Mouse (Mus musculus) heart, embryonic 10.5 days (tissue): ENCODE measurements around the gene Tarbp2. TPM values are rescaled to one million over a fixed set of nuclear protein-coding genes. Genes with fewer than 3 reads are reported as not detected.

ENCODE experiments used
- DNase-seq: peaks from one replicate; pipeline ENCODE4 v3.0.0-alpha.2; 2017; ENCODE audit warnings: low spot score
- H3K27ac ChIP-seq: fragments of 300-500 bp; sonication (generic); 2 replicates; pipeline ENCODE4 v1.5.1; 2016; ENCODE audit warnings: mild to moderate bottlenecking
- H3K27me3 ChIP-seq: fragments of 300-500 bp; sonication (generic); 2 replicates; pipeline ENCODE4 v1.6.1; 2016; ENCODE audit warnings: mild to moderate bottlenecking; ENCODE audit not compliant: poor library complexity, insufficient read depth, severe bottlenecking
- H3K36me3 ChIP-seq: fragments of 300-500 bp; sonication (generic); 2 replicates; pipeline ENCODE4 v1.6.1; 2016; ENCODE audit warnings: mild to moderate bottlenecking, moderate library complexity
- H3K4me1 ChIP-seq: fragments of 300-500 bp; sonication (generic); 2 replicates; pipeline ENCODE4 v1.6.1; 2016; ENCODE audit warnings: mild to moderate bottlenecking
- H3K4me3 ChIP-seq: fragments of 300-500 bp; sonication (generic); 2 replicates; pipeline ENCODE4 v1.5.1; 2016; ENCODE audit warnings: mild to moderate bottlenecking, moderate library complexity
- H3K9me3 ChIP-seq: fragments of 300-500 bp; sonication (generic); 2 replicates; pipeline ENCODE4 v1.6.1; 2016; ENCODE audit warnings: mild to moderate bottlenecking, moderate library complexity
- WGBS: fragments of 180-500 bp; shearing (Covaris S2); methylation state at CpG from one replicate; pipeline ENCODE4 v1.1.7; 2016; 5-methylcytosine and 5-hydroxymethylcytosine counted together
- polyA plus RNA-seq: library from polyadenylated mRNA; unstranded; fragments of >200 nt; fragmentation: Nextera tagmentation; extraction: Ambion mirVana; gene quantifications from 2 replicates; pipeline ENCODE4 v1.2.1, GENCODE M21; 2016

The Tarbp2 gene
- polyA plus RNA-seq, 1 experiment from 2014 or later = 140 TPM

DNA sequence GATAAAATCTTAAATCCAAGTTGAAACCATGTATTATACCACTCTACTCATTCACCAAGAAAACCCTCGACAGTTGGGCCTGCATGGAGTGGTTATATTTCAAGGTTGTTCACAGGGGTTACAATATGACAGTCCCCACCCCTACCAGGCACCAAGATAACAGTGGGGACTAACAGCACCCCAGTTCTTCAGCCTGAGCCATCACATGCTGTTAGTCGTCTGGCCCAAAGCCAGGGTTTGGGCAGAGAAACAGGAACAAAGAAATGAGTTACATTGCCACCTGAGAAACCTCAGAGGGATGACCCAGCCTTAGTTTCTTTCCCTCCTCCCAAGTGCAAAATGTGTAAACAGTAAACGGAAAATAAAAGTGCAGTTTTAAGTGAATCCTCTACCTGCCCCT lies 18.6 kb upstream of the Tarbp2 start:
- 82% methylated on average over 3 of the region's 3 CpGs for WGBS
- no peak for DNase-seq
- Histone ChIP-seq H3K9me3 (no peaks in the 10 kb centered on the region), H3K4me3 (no peak overlapping the region), H3K27me3 (no peaks in the 10 kb centered on the region), H3K36me3 (peaks cover 97% of the 10 kb centered on the region), H3K4me1 (0 out of 2 replicates have a peak, but pooled peaks cover 5% of the 10 kb centered on the region), H3K27ac (no peak overlapping the region)

DNA sequence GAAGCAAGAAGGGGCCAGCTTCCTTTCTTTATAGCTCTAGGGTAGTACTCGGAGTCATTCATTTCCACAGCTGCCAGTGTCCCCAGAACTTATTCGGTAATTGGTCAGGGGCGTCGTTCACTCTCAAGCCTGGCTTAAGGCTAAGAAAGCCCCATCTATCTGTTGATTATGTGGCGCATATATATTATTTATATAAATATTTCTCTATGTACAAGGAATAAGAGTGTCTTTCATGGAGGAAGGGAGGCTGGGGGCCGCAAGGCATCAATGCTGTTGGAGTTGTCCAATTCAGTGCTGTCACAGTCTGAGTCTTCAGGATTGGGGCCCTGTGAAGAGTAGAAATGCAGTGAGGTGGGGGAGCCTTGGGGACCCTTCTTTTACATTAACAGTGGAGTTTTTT lies 18.1 kb upstream of the Tarbp2 start:
- Histone ChIP-seq H3K4me3 (no peak overlapping the region), H3K27ac (no peak overlapping the region), H3K36me3 (peaks cover 97% of the 10 kb centered on the region), H3K27me3 (no peaks in the 10 kb centered on the region), H3K4me1 (0 out of 2 replicates have a peak, but pooled peaks cover 5% of the 10 kb centered on the region), H3K9me3 (no peaks in the 10 kb centered on the region)
- 92% methylated on average over 6 of the region's 6 CpGs for WGBS
- DNase-seq = no peak

DNA sequence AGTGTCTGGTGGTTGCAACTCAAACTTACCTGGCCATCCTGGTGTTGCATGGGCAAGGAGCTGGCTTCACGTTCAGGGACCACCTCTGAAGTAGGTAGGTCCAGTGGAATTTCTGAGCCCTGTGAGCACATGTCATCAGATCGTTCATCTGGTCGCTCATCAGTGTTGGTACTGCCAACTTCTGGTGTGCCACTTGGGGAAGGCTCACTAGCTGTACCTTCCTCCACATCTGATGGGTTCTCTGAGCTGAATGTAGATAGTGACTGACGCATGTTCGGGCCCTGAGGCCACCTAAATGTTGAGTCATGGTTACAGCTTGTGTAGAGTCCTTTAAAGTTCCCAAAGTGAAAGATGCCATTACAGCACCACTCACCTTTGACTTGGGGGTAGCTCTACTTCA lies 17.5 kb upstream of the Tarbp2 start:
- Histone ChIP-seq H3K27ac (no peak overlapping the region), H3K36me3 (peaks cover 97% of the 10 kb centered on the region), H3K27me3 (no peaks in the 10 kb centered on the region), H3K9me3 (no peaks in the 10 kb centered on the region), H3K4me1 (0 out of 2 replicates have a peak, but pooled peaks cover 9% of the 10 kb centered on the region), H3K4me3 (no peak overlapping the region)
- DNase-seq = no peak
- 86% methylated on average over 5 of the region's 5 CpGs for WGBS

DNA sequence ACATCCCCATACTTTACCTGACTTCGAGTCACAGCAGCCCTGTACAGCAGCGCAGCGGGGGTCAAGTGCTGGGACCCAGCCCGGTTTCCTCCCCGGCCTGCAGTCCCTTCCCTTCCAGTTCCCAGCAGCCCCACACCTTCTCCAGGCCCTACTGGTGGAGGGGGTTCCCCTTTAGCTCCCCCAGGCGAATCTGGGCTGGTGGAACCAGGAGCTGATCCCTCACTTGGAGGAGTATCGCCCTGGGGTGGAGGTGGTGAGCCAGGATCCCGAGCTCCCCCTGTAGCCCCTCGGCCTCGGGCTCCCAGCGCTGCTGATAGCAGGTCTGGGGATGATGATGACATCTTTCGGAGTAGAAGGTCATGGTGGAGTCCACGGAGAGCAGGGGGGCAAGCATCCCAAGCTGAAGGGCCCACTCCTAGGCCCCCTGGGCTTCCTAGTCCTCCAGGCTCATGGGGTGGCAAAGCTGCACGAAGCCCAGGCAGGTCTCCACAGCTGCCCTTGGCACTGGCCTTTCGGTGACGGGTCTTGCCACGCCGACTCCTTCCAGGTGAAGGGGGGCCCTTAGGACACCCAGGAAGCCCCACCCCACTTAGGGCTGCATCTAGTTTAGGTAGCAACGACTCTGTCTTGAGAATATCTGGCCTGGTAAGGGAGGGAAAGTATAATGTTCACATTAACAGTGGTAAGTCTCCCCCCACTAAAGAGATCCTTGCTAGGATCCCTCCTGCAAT lies 16.7 kb upstream of the Tarbp2 start:
- no peaks in the 10 kb centered on the region for H3K27me3 ChIP-seq
- H3K4me3 ChIP-seq = no peak overlapping the region
- H3K27ac ChIP-seq = no peak overlapping the region
- H3K4me1 ChIP-seq = 0 out of 2 replicates have a peak, but pooled peaks cover 9% of the 10 kb centered on the region
- WGBS = 90% methylated on average over 19 of the region's 19 CpGs
- H3K36me3 ChIP-seq = peaks cover 93% of the 10 kb centered on the region
- no peak for DNase-seq
- H3K9me3 ChIP-seq = no peaks in the 10 kb centered on the region

DNA sequence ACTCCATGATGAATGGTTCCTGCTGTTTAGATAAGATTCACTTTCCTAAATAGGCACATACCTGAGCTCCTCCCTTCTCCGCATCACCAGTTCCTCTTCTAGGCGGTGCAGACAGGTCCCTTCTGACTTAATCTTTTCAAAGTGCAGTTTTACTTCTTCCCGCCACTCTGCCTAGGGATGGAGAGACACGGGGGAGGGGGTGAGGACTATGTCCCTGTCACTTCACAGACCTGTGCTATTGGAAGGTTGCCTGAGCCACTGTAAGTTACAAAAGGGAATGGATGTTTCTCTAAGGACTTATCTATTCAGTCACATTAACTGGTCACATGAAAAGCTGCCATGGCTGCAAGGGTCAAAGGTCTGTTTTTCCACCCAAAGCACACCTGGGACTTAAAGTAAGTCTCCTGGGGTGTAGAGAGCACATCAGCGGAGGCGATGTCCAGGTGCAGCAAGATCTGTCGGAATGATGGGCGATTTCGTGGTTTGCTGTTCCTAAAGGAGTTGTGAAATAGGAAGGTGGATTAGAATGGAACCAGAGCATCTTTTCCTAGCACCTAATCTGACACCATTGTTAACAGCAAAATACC lies 15.6 kb upstream of the Tarbp2 start:
- peaks cover 88% of the 10 kb centered on the region for H3K36me3 ChIP-seq
- no peak for DNase-seq
- H3K9me3 ChIP-seq = no peaks in the 10 kb centered on the region
- WGBS = 75% methylated on average over 9 of the region's 9 CpGs
- H3K4me3 ChIP-seq = no peak overlapping the region
- 0 out of 2 replicates have a peak, but pooled peaks cover 9% of the 10 kb centered on the region for H3K4me1 ChIP-seq
- no peak overlapping the region for H3K27ac ChIP-seq
- H3K27me3 ChIP-seq = no peaks in the 10 kb centered on the region

DNA sequence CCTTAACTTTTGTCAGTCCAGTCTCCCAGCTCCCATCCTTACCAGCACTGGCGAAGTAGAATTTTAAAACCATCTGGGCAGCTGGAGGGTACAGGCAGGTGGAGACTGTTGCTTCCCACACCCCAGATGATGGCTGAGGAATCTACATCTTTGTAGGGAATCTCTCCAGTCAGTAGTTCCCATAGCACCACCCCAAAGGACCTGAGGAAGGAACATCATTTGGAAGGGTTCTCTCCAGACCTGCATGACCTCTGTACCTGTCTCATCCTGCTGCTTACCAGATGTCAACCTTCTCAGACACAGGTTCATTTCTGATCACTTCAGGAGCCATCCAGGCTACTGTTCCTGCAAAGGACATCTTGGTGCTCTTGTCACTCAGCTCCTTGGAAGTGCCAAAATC lies 14.5 kb upstream of the Tarbp2 start, which contains the start of gene Gm10337:
TSS of gene Gm10337 (plus strand) at position 276 of the 400 bp plus-strand sequence.
- DNase-seq = no peak
- 90% methylated on average over 1 of the region's 1 CpGs for WGBS
- Histone ChIP-seq H3K27ac (no peak within 1 kb of the TSS), H3K4me3 (no peak within 1 kb of the TSS), H3K4me1 (0 out of 2 replicates have a peak, but pooled peaks cover 9% of the 10 kb centered on the region), H3K27me3 (no peaks in the 10 kb centered on the region), H3K36me3 (peaks cover 79% of the 10 kb centered on the region), H3K9me3 (no peaks in the 10 kb centered on the region)

DNA sequence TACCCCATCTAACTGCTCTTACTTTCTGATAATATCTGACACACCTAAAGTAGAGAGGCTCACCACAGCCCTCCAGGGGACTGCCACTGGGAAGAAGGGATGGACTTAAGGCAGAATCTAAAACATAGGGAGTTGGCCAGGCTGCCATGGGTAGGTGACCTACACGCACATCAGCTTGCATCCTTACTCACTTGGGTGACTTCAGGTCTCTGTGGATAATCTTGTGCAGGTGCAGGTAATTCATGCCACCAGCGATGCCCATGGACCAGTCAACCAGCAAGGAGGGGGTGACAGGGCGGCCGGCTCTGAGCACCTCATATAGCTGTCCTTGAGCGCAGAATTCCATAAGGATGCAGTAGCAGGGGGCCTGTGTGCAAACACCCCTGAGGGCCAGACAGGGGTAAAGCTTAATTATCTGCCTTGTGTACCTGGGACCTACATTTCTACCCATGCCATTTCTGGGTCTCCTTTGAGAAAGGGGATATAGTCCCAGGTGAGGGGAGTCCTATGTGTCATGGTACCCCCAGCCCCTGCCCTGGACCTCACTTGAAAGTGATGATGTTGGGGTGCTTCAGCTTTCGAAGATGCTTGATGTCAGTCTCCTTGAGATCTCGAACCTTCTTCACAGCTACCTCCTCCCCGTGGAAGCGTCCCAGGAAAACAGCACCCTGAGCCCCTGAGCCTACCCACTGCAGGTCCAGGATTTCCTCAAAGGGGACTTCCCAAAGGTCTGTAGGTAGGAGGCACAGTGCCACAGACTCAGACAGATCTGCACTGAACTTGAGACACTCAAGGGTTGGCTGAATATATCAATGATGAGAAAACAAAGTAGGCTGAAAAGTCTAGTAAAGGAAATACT lies 13.8 kb upstream of the Tarbp2 start:
- Histone ChIP-seq H3K36me3 (peaks cover 72% of the 10 kb centered on the region), H3K9me3 (no peaks in the 10 kb centered on the region), H3K4me1 (peaks cover 11% of the 10 kb centered on the region; the same call in 1 of the 2 replicates), H3K27me3 (no peaks in the 10 kb centered on the region), H3K4me3 (no peak overlapping the region), H3K27ac (no peak overlapping the region)
- WGBS = 87% methylated on average over 9 of the region's 9 CpGs
- peak; percentile 75 for DNase-seq

DNA sequence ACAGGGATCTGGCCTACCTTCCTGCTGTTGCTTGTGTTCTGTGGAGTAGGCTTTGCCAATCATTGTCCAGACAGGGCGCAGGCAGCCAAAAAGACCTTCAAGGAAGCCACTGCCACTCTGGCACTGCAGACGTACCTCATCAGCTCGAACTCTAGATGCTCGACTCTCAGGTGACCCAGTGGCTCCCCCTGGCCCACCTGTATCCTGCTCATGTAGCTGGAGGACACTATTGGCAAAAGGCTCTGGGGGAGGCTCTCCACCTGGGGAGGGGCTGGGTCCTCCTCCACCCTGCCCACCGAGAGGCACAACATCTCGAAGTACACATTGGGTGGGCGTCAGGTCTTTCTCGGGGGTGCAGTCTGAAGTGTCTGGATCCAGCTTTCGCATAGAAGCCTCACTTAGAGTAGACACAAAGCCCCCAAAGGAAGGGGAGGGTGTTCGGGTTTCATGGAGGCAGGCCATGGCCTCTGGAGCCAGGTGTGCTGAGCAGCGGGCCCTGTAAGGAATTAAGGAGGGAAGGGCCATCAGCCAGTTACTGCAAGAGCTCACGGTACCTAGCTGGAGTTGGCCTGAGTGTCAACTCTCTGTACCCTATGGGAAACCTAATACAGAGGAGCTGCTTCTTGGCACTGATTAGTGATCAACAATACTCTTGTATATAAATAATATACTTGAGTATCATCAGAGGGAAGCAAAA lies 12.8 kb upstream of the Tarbp2 start:
- Histone ChIP-seq H3K4me1 (peaks cover 21% of the 10 kb centered on the region), H3K9me3 (no peaks in the 10 kb centered on the region), H3K27me3 (no peaks in the 10 kb centered on the region), H3K36me3 (peaks cover 62% of the 10 kb centered on the region), H3K27ac (no peak overlapping the region), H3K4me3 (no peak overlapping the region)
- 71% methylated on average over 12 of the region's 12 CpGs for WGBS
- peak; percentile 73 for DNase-seq

DNA sequence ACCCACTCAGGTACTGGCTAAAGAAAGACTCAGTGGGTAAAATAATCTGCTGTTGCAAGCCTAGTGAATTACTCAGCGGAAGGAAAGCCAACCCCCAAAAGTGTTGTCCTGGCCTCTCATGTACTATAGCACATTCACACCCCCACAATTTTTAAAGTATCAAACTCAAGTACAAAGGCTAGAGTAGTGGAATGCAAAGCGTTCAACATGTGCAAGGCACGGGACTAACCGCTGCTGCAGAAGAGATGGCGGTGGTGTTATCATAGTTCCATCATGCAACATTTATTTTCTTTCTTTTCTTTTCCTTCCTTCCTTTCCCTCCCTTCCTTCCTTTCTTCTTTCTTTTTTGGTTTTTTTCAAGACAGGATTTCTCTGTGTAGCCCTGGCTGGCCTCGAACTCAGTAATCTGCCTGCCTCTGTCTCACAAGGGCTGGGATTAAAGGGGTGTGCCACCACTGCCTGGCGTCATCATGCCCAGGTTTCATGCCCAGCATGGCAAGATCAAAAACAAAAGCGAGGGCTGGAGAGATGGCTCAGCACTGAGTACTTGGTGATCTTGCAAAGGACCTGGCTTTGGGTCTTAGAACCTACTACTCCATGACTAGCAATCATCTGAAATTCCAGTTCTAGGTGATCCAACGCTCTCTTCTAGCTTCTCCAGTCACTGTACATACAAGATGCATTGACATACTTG lies 12.1 kb upstream of the Tarbp2 start:
- H3K9me3 ChIP-seq = no peaks in the 10 kb centered on the region
- H3K36me3 ChIP-seq = peaks cover 55% of the 10 kb centered on the region
- peaks cover 23% of the 10 kb centered on the region for H3K4me1 ChIP-seq
- no peak overlapping the region for H3K4me3 ChIP-seq
- WGBS = 82% methylated on average over 9 of the region's 9 CpGs
- DNase-seq = peak; percentile 68
- H3K27me3 ChIP-seq = no peaks in the 10 kb centered on the region
- no peak overlapping the region for H3K27ac ChIP-seq

DNA sequence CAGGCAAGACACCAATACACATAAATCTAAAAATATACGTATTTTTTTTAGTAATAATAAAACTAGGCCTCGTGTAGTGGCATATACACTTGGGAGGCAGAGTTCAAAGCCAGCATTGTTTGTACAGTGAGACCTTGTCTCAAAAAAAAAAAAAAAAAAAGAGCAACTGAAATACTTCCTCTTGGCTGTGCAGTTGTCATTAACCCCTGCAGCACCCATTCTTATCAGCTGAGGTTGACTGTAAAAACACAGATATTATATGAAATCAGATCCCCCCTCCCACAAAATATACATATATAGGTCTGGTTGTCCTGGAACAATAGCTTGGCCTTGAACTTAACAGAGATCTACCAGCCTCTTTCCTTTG lies 11.5 kb upstream of the Tarbp2 start:
- Histone ChIP-seq H3K36me3 (peaks cover 49% of the 10 kb centered on the region), H3K4me3 (no peak overlapping the region)
- 65% methylated on average over 2 of the region's 2 CpGs for WGBS

DNA sequence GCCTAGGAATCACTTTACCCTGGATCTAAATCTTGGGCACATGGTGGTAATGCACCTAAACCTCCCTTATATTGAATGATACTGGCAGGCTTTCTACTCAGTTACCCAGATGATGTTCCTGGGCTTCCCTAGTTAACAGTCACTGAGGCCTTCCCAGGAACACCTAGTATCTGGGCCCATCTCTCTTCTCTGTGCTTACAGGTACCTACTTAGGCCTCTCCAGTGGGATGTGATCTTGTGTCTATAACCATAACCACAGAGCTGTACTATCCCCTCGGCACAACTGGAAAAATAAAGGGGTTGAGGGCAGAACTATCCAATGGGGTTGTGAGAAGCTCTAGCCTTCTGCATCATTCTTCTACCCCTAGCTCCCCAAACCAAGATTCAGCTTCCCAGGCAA lies 11.1 kb upstream of the Tarbp2 start:
- 88% methylated on average over 1 of the region's 1 CpGs for WGBS
- H3K36me3 ChIP-seq = peaks cover 45% of the 10 kb centered on the region

More for the DNA sequence above, 11.5 kb upstream of the Tarbp2 start:
- DNase-seq = no peak
- H3K27me3 ChIP-seq = no peaks in the 10 kb centered on the region
- H3K4me1 ChIP-seq = peaks cover 23% of the 10 kb centered on the region
- H3K27ac ChIP-seq = no peak overlapping the region
- H3K9me3 ChIP-seq = no peaks in the 10 kb centered on the region

DNA sequence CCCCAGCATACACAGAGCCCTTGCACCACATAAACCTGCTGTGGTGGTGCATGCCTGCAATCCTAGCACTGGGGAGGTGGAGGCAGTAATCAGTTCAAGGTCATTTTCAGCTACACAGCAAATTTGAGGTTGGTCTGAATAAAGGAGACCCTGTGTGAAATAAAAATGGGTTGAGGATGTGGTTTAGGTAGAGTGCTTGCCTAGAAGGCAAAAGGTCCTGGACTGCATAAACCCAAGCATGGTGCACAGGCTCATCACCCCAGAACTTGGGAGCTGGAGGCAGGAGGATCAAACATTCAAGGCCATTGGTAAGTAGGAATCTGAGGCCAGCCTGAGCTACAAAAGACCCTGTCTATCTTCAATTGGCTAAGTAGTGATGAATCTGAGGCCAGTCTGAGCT lies 10.4 kb upstream of the Tarbp2 start:
- Histone ChIP-seq H3K9me3 (no peaks in the 10 kb centered on the region), H3K4me3 (no peak overlapping the region), H3K36me3 (peaks cover 38% of the 10 kb centered on the region), H3K27ac (no peak overlapping the region), H3K27me3 (no peaks in the 10 kb centered on the region), H3K4me1 (peaks cover 34% of the 10 kb centered on the region)
- DNase-seq = peak; percentile 66

More for the DNA sequence above, 11.1 kb upstream of the Tarbp2 start:
- Histone ChIP-seq H3K27ac (no peak overlapping the region), H3K27me3 (no peaks in the 10 kb centered on the region), H3K4me1 (peaks cover 27% of the 10 kb centered on the region), H3K4me3 (no peak overlapping the region), H3K9me3 (no peaks in the 10 kb centered on the region)
- DNase-seq = peak; percentile 22
